8 mouse cellular contexts compared by ENCODE assay signal in the genomic region with DNA sequence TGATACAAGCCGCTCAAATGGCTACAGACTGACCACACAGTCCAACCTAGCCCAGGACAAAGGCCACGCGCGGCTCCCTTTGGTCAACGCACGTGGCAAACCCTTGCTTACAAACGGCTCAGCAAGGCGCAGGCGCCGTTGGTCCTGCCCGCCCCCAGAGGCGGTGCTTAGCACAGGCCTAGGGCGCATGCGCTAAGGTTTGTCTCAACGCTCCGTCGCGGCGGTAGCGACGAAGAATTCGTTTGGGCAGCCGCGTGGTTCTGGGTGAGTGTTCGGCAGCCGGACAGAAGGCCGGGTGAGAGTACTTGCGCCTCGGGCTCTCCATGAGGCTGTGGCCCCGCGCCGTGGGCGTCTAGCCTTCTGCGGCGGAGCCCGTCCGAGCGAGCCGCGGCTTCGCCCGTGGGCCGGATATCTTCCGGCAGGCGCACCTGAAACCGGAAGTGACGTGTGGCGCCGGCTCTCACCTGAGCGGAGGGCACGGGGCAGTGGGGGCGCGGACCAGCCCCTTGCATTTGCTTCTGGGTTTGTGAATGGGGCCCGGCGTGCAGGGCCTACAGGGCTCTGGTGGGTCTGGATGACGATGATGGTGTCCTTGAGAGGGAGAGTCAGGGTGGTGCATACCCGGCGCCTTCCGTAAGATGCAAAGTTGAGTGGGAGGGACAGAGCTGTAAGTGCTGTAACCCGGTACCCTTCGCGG. TPM values are rescaled to one million over a fixed set of nuclear protein-coding genes. Genes with fewer than 3 reads are reported as not detected.
DNase-seq lines count a peak whose midpoint lies in the region; ATAC-seq and TF ChIP-seq lines count a peak whose summit lies in the region.

TSS of gene Ercc6 (plus strand) at position 186 of the 697 bp plus-strand sequence.

- peaks cover 14% of the 10 kb centered on the region for H3K36me3 ChIP-seq in hindbrain, postnatal 0 days (ENCODE audit: insufficient read depth, low read length)

- peak; percentile 91 for DNase-seq in T-cell, adult 2 months (ENCODE audit: low spot score)
- DNase-seq in cerebellum, postnatal 36 days: peak; percentile 92 to 94
- peak; percentile 94 for DNase-seq in gastrocnemius, adult 18-20 months (ENCODE audit: low spot score)
- peak; percentile 99 for DNase-seq in hindbrain, postnatal 0 days (ENCODE audit: low spot score)
- peak; percentile 92 to 94 for DNase-seq in left cerebral cortex, adult 2 months (ENCODE audit: extremely low spot score in 1 of 2, low spot score in 2 of 2)
- peak; percentile 90 to 94 for DNase-seq in right cerebral cortex, adult 2 months (ENCODE audit: low spot score in 2 of 2)
- DNase-seq in urinary bladder, postnatal 14 days (ENCODE audit: low spot score): peak; percentile 93

- TF ChIP-seq CTCF in hindbrain, postnatal 0 days (IDR thresholded peaks at IDR 0.05; ENCODE audit: low read depth): peak; percentile 47
- TF ChIP-seq CTCF in left cerebral cortex, adult 2 months (IDR thresholded peaks at IDR 0.05): no peak; the same call in 1 of the 2 replicates

- no peaks in the 10 kb centered on the region for H3K27me3 ChIP-seq in hindbrain, postnatal 0 days (ENCODE audit: insufficient read depth, low read length)

- H3K4me1 ChIP-seq in hindbrain, postnatal 0 days (ENCODE audit: insufficient read depth, low read length): 0 out of 2 replicates have a peak, but pooled peaks cover 10% of the 10 kb centered on the region

- peak within 1 kb of the TSS; percentile 63 for H3K4me2 ChIP-seq in hindbrain, postnatal 0 days (ENCODE audit: low read depth, low read length)

- H3K9me3 ChIP-seq in hindbrain, postnatal 0 days (ENCODE audit: low read length): no peaks in the 10 kb centered on the region

- ATAC-seq in hindbrain, postnatal 0 days: peak; percentile 95
- peak; percentile 86 for ATAC-seq in megakaryocyte, adult 5-6 weeks (ENCODE audit: poor library complexity, severe bottlenecking)

- WGBS in hindbrain, postnatal 0 days: under 1% methylated on average over 61 of the region's 62 CpGs

- H3K27ac ChIP-seq in hindbrain, postnatal 0 days: peak within 1 kb of the TSS; percentile 76
- H3K27ac ChIP-seq in left cerebral cortex, adult 2 months: peak within 1 kb of the TSS; percentile 92

- H3K9ac ChIP-seq in hindbrain, postnatal 0 days (replicated peaks; ENCODE audit: low read length): peak within 1 kb of the TSS; percentile 56

- intact Hi-C loops in left cerebral cortex, adult 2 months (cut with DNase I): no loop called here

- H3K4me3 ChIP-seq in hindbrain, postnatal 0 days (ENCODE audit: low read length): peak within 1 kb of the TSS; percentile 54
- H3K4me3 ChIP-seq in left cerebral cortex, adult 2 months: peak within 1 kb of the TSS; percentile 96

RNA-seq across cellular contexts. Expression of gene Ercc6, which starts in this region (rescaled TPM):
- 1 to 10 TPM; 3.9 to 4.2 TPM for total RNA-seq in gastrocnemius, adult 18-20 months (2021)
- total RNA-seq in hindbrain, postnatal 0 days (2014; rRNA removed): 10.3 and 12.2 TPM in 2 replicates
- 18.3 and 18.8 TPM in 2 replicates for polyA plus RNA-seq in hindbrain, postnatal 0 days (2015; fragmentation: Nextera tagmentation; extraction: Ambion mirVana)
- total RNA-seq in left cerebral cortex, adult 2 months (2021): 10 to 100 TPM; 21.5 to 23.3 TPM
- total RNA-seq in megakaryocyte, adult 5-6 weeks (2015): 5.9 and 7.2 TPM in 2 replicates
- total RNA-seq in megakaryocyte, adult 5-6 weeks (2017): 8.7 and 13.5 TPM in 2 replicates

Comparison
In these comparisons a context has a peak if more than half of its experiments do, and no peak if none do; other contexts are left out.
1. Peak in every context shown above with its lines: DNase-seq, ATAC-seq, H3K4me3 ChIP-seq and H3K27ac ChIP-seq.